Mouse (Mus musculus): ENCODE measurements around the gene Dlg5.

- TF ChIP-seq CTCF (IDR thresholded peaks at IDR 0.05) (no peak), EP300 (IDR thresholded peaks at IDR 0.05) (no peak)
Observed at GRCm38 (mm10) chr14:24290726-24291125, 45.0 kb upstream of the Dlg5 start.
